Mouse (Mus musculus): ENCODE measurements around the gene Gmcl1.

Gmcl1 gene

DNA sequence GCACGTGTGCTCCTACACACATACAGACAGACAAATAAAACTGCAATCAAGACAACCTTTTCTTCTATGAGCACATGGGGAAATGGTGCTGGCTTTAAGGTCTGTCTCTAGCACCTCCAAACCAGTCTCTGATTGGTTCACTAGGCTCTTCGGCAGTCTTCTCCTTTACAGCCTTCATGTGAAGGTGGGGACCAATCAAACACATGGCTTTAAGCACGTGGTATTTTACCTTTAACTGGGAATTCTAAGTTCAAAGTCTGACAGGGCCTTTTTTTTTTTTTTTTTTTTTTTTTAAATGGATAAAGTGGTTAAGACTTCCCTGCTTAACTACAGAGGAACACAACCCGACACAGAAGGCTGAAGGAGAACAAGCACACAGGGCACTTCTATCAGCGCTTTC lies 68.1 kb downstream of the Gmcl1 start:
- DNase-seq (ENCODE audit: low read depth, low spot score): no peak

DNA sequence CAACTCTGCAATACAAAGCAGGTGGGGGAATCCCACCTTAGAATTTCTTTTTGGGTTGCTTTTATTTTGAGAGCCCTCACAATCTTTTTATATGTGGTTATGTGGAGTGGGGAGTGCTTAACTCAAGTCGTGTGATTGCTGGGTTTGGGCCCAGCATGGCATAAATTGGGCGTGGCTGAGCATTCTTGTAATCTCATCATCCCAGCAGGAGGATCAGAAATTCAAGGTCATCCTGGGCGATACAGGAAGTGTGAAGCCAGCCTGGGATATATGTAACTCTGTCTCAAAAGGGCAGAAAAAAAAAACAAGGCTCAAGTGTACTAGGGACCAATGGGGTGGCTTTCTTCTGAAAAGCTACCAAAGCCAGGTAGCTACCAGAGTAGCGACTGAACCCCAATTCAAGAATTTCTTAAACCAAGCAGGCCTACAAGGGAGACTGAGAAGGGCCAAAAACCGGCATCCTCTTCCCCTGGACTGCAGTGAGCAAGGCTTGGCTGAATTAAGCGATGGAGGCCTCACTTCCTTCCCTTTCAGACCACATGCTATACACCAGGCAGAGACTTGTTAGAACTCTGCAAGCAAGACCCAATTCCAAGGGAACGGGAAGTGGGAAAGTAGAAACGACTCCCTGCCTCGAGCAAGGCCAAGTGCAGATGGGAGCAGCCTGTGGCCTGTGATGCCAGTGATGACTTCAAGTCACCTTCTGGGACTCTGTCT lies 72.9 kb downstream of the Gmcl1 start:
- no peak for DNase-seq (ENCODE audit: low read depth, low spot score)

DNA sequence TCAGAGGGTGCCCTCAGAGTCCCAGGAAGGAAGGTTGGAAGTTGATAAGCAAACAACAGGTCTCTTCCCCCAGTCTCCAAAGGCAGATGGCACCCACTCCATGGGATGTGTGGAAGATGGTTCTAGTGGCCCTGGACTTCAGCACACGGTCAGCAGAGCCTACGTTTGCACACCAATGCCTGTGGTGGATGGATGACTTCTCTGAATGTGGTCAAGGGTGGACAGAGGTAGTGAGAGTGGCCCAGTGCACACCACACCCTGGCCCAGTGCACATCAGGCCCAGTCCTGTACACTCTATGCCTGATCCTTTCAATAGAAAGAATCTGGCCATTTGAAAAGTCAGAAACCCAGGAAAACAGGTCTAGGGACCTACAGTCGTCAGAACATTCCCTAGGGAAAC lies 74.7 kb downstream of the Gmcl1 start:
- DNase-seq (ENCODE audit: low read depth, low spot score): no peak

DNA sequence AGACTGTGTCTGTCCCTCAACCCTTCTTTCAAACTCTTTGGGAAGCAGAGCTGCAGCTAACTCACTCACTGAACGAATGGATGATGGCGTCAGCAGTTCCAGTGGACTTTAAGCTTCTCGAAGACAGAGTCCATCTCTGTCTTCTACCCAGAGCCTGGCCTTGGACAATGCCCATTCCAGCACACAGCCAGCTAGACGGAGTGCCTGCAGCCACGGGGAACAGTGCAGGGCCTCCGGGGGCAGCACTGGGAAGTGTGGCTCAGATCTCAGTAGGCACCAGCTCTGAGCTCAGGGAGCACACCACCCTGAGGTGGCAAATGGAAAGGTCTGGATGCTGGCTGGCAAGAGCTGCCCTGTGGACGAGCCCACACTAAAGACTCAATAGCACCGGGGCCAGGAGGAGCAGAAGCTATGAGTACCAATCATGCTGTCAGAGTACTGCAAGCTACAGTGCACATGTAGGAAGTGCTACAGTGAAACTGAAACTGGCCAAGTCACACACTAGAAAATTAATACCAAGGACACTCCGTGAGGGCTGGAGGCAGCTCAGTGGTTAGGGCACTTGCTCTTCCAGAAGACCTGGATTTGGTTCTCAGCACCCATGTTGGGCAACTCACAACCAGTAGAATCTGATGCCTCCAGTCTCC lies 78.8 kb downstream of the Gmcl1 start:
- DNase-seq (ENCODE audit: low read depth, low spot score): no peak

DNA sequence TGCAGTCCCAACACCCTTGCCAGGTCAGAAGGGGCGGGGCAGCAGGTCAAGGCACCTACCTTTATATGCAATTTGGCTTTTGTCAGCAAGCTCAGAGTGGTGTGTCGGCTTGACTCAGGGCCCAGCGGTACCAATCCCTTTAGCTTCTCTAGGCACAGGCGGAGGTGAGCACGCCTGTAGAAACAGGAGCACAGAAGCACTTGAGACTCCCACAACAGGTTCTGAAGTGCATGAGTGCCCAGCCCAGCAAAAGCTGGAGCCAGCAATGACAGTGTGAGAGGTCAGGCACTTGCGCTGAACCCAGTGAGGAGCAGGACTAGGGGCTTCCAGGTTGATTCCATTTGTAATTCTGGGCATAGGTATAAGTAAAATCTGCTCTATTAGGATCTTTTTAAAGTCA lies 80.2 kb downstream of the Gmcl1 start:
- DNase-seq (ENCODE audit: low read depth, low spot score): no peak

DNA sequence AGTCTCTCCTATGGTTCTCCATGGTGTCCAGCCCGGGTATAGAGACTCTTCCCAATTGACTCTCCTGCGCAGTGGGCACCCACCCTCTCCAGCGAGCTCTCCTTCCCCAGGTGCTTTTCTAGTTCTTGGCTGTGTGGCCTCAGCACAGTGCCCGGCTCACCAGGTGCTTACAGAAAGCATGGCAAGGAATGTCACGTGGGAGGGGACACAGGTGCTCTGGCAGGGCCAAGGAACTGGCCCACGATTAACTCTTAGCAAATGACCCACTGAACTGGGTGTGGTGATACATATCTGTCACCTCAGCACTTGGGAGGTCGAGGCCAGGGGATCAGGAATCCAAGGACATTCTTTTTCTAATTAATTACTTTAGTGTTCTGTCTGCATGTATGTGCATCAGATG lies 87.0 kb downstream of the Gmcl1 start:
- no peak for DNase-seq (ENCODE audit: low read depth, low spot score)

DNA sequence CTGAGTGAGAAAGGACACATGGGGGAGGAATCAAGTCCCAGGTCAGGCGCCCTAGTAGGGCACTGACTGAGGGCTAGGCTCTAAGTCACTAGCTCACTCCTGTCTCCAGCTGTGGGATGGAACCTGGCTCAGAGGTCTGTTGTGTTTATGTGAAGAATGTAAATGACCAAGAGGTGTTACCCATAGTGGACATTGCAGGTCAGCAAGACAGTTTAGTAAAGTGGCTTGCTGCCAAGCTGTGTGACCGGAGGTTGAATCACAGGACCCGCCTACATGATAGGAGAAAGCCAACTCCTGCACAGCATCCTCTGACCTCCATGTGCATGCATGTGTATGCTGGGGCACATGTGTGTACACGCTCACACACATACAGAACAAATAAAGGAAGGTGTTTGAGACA lies 87.6 kb downstream of the Gmcl1 start:
- DNase-seq (ENCODE audit: low read depth, low spot score): no peak

DNA sequence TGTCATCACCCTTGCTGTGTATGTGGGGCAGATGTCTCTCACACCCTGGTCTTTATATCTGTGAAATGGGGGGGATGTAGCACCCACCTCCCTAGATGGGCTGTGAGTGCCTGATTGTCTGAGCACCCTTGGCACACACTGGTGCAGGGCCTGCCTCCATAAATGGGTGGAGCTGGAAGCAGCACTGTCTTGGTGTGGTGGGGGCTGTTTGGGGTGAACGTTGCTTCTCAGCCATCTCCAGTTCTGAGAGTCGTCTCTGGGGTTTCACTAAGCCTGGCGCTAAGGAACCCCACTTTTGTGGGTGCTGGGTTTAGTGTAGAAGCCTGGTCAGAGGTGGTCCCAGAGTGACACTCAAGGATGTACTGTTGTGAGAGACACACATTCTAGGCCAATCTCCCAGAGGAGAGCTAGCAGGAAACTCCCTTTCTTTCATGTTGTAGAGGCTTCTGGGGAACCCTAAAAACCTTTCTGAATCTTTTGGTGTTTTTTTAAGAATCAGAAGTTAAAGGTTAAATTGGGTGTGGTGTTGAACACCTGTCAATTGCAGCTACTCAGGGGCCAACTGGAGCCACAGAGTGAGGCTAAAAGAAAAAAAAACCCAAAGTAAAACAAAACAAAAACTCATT lies 88.3 kb downstream of the Gmcl1 start:
- no peak for DNase-seq (ENCODE audit: low read depth, low spot score)
